Mouse (Mus musculus) embryonic facial prominence, embryonic 11.5 days (tissue): ENCODE data around the gene Cpa2. TPM values are rescaled to one million over a fixed set of nuclear protein-coding genes. Genes with fewer than 3 reads are reported as not detected.

Experiments used
- ATAC-seq: fragments of 200-750 bp; cut with Nextera tagmentation; replicated peaks from 2 replicates; pipeline ENCODE4 v1.8.0; 2017; ENCODE audit warnings: low read depth; ENCODE audit not compliant: insufficient number of reproducible peaks, low FRiP score, low TSS enrichment
- DNase-seq: peaks from one replicate; pipeline ENCODE4 v3.0.0-alpha.2; 2015; ENCODE audit warnings: low spot score
- H3K27ac ChIP-seq: fragments of 300-500 bp; sonication (generic); replicated peaks from 2 replicates; pipeline ENCODE4 v1.5.1; 2014; ENCODE audit warnings: mild to moderate bottlenecking, low read depth, low read length, control low read depth
- H3K27me3 ChIP-seq: fragments of 300-500 bp; sonication (generic); 2 replicates; pipeline ENCODE4 v1.6.1; 2014; ENCODE audit warnings: mild to moderate bottlenecking, low read length, moderate library complexity, mixed read lengths; ENCODE audit not compliant: control insufficient read depth, insufficient read depth
- H3K36me3 ChIP-seq: fragments of 300-500 bp; sonication (generic); replicated peaks from 2 replicates; pipeline ENCODE4 v1.6.1; 2014; ENCODE audit warnings: low read depth, mild to moderate bottlenecking, low read length, moderate library complexity, mixed read lengths; ENCODE audit not compliant: control insufficient read depth, insufficient read depth
- H3K4me1 ChIP-seq: fragments of 300-500 bp; sonication (generic); 2 replicates; pipeline ENCODE4 v1.6.1; 2014; ENCODE audit warnings: low read length, mixed read lengths; ENCODE audit not compliant: control insufficient read depth, insufficient read depth
- H3K4me2 ChIP-seq: fragments of 300-500 bp; sonication (generic); 2 replicates; pipeline ENCODE4 v1.6.1; 2014; ENCODE audit warnings: low read depth, mild to moderate bottlenecking, control low read depth, low read length, moderate library complexity
- H3K4me3 ChIP-seq: fragments of 300-500 bp; sonication (generic); 2 replicates; pipeline ENCODE4 v1.5.1; 2014; ENCODE audit warnings: low read depth, low read length, control low read depth
- H3K9ac ChIP-seq: fragments of 300-500 bp; sonication (generic); replicated peaks from 2 replicates; pipeline ENCODE4 v1.6.1; 2014; ENCODE audit warnings: mild to moderate bottlenecking, control low read depth, low read length
- H3K9me3 ChIP-seq: fragments of 300-500 bp; sonication (generic); replicated peaks from 2 replicates; pipeline ENCODE4 v1.6.1; 2016; ENCODE audit warnings: mild to moderate bottlenecking, low read length, inconsistent platforms, mixed read lengths; ENCODE audit not compliant: control insufficient read depth
- WGBS: fragments of 180-500 bp; shearing (Covaris S2); extraction: QIAGEN DNeasy Blood & Tissue Kit; methylation state at CpG from one replicate; pipeline ENCODE4 v1.1.7; 2014; 5-methylcytosine and 5-hydroxymethylcytosine counted together
- polyA plus RNA-seq: library from polyadenylated mRNA; unstranded; fragments of >200 nt; fragmentation: Nextera tagmentation; extraction: Ambion mirVana; gene quantifications from 2 replicates; pipeline ENCODE4 v1.2.1, GENCODE M21; 2014

Cpa2 gene
- polyA plus RNA-seq, 1 experiment from 2014 or later, result 9.1 TPM

DNA sequence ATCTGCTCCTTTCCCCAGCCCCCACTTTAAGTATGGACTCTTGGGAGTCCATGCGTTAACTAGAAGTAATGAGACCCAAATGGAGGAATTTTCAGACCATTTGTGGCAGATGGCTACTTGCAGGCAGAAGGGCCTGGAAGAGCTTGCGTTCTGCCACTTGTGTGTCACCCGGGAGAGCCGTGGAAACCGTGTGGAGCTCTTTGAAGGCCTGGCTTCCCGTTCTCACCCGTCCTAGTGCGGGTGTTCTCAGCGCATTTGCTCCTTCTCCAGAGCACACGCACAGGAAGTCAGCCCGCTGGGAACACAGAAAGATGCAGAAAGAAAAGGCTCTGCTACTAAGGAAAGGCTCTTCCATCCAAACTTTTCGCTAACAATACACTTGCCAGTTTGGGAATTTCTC, 1.7 kb downstream of the Cpa2 start:
- WGBS, result 33% methylated on average over 12 of the region's 12 CpGs
- no peak overlapping the region for H3K4me3 ChIP-seq
- H3K4me1 ChIP-seq, result peaks cover 7% of the 10 kb centered on the region
- H3K9ac ChIP-seq, result no peak overlapping the region
- peak; percentile 50 for DNase-seq
- no peak overlapping the region for H3K4me2 ChIP-seq
- peak overlapping the region; percentile 74 for H3K27ac ChIP-seq
- no peaks in the 10 kb centered on the region for H3K27me3 ChIP-seq
- no peak for ATAC-seq
- no peaks in the 10 kb centered on the region for H3K36me3 ChIP-seq
- no peaks in the 10 kb centered on the region for H3K9me3 ChIP-seq

GRCm38 (mm10) chr6:30543851-30544250, 2.5 kb downstream of the Cpa2 start:
- Histone ChIP-seq H3K9ac (no peak overlapping the region), H3K27me3 (no peaks in the 10 kb centered on the region), H3K4me3 (no peak overlapping the region), H3K4me1 (peaks cover 9% of the 10 kb centered on the region), H3K27ac (peak overlapping the region; percentile 6; the same call in 1 of the 2 replicates), H3K36me3 (no peaks in the 10 kb centered on the region), H3K9me3 (no peaks in the 10 kb centered on the region), H3K4me2 (no peak overlapping the region)
- ATAC-seq (no peak), DNase-seq (no peak)
- 19% methylated on average over 8 of the region's 8 CpGs for WGBS

GRCm38 (mm10) chr6:30545689-30546088, 4.3 kb downstream of the Cpa2 start:
- Histone ChIP-seq H3K4me1 (peaks cover 9% of the 10 kb centered on the region), H3K4me3 (no peak overlapping the region), H3K27me3 (no peaks in the 10 kb centered on the region), H3K4me2 (no peak overlapping the region), H3K9ac (0 out of 2 replicates have a peak overlapping the region, but pooled peaks have one; percentile 30), H3K27ac (no peak overlapping the region; the same call in 1 of the 2 replicates), H3K9me3 (no peaks in the 10 kb centered on the region), H3K36me3 (no peaks in the 10 kb centered on the region)
- ATAC-seq (no peak), DNase-seq (no peak)
- 77% methylated on average over 7 of the region's 7 CpGs for WGBS

GRCm38 (mm10) chr6:30546571-30547273, 5.3 kb downstream of the Cpa2 start:
- 11% methylated on average over 17 of the region's 17 CpGs for WGBS

GRCm38 (mm10) chr6:30547274-30547645, 5.9 kb downstream of the Cpa2 start:
- peak overlapping the region; percentile 35 for H3K4me2 ChIP-seq
- no peaks in the 10 kb centered on the region for H3K27me3 ChIP-seq
- H3K4me1 ChIP-seq, result peaks cover 2% of the 10 kb centered on the region
- H3K27ac ChIP-seq, result peak overlapping the region; percentile 93
- no peaks in the 10 kb centered on the region for H3K9me3 ChIP-seq
- H3K4me3 ChIP-seq, result no peak overlapping the region
- H3K9ac ChIP-seq, result no peak overlapping the region; the same call in 1 of the 2 replicates
- no peaks in the 10 kb centered on the region for H3K36me3 ChIP-seq
- ATAC-seq (no peak), DNase-seq (peak; percentile 79)
- WGBS, result 0% methylated on average over 16 of the region's 17 CpGs

More at GRCm38 (mm10) chr6:30546571-30547273, 5.3 kb downstream of the Cpa2 start:
- Histone ChIP-seq H3K9ac (peak overlapping the region; percentile 58), H3K4me1 (peaks cover 5% of the 10 kb centered on the region), H3K36me3 (no peaks in the 10 kb centered on the region), H3K4me2 (peak overlapping the region; percentile 35), H3K27me3 (no peaks in the 10 kb centered on the region), H3K4me3 (no peak overlapping the region), H3K9me3 (no peaks in the 10 kb centered on the region), H3K27ac (peak overlapping the region; percentile 93)
- peak; percentile 69 for DNase-seq
- ATAC-seq, result 0 out of 2 replicates have a peak, but pooled peaks have one; percentile 25

GRCm38 (mm10) chr6:30547656-30548306, 6.4 kb downstream of the Cpa2 start:
- H3K4me1 ChIP-seq, result peaks cover 2% of the 10 kb centered on the region
- WGBS, result 22% methylated on average over 9 of the region's 9 CpGs
- H3K4me2 ChIP-seq, result no peak overlapping the region
- no peak for DNase-seq
- no peak overlapping the region for H3K4me3 ChIP-seq
- ATAC-seq, result no peak
- peak overlapping the region; percentile 93 for H3K27ac ChIP-seq
- peak overlapping the region; percentile 33 for H3K9ac ChIP-seq
- no peaks in the 10 kb centered on the region for H3K27me3 ChIP-seq
- no peaks in the 10 kb centered on the region for H3K36me3 ChIP-seq
- no peaks in the 10 kb centered on the region for H3K9me3 ChIP-seq

- peaks cover 2% of the 10 kb centered on the region for H3K4me1 ChIP-seq
- peak; percentile 92 for DNase-seq
- H3K27me3 ChIP-seq, result no peaks in the 10 kb centered on the region
- no peaks in the 10 kb centered on the region for H3K36me3 ChIP-seq
- peak overlapping the region; percentile 8; the same call in 1 of the 2 replicates for H3K4me2 ChIP-seq
- H3K9ac ChIP-seq, result peak overlapping the region; percentile 32
- WGBS, result 2% methylated on average over 15 of the region's 15 CpGs
- no peak overlapping the region for H3K4me3 ChIP-seq
- H3K9me3 ChIP-seq, result no peaks in the 10 kb centered on the region
- peak; percentile 78 for ATAC-seq
- peak overlapping the region; percentile 93 for H3K27ac ChIP-seq
Observed at GRCm38 (mm10) chr6:30549231-30549761, 7.9 kb downstream of the Cpa2 start.
